Mouse (Mus musculus): ENCODE results near the gene Ncoa1. TPM values are rescaled to one million over a fixed set of nuclear protein-coding genes. Genes with fewer than 3 reads are reported as not detected.
"Not testable (repeated sequence)": the region's sequence is repeated elsewhere in the genome, so short reads cannot be mapped to it uniquely, and the experiment has no call there.

Ncoa1 gene
- polyA plus RNA-seq, 1 experiment from 2014 or later = 5.6 TPM

DNA sequence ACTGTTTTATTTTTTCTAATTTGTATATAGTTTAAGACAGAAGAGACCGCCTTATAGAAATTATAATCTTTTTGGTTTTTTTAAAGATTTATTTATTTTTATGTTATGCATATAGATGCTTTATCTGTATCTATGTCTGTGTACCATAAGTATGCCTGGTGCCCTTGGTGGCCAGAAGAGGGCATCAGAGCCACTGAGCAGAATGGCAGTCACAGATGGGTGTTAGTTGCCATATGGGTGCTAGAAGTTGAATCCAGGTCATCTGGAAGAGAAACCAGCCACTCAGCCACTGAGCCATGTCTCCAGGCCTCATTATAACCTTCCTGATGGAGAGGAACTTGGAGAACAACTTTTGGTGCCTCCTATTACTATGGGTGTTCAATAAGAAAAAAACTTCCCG, 16.0 kb downstream of the Ncoa1 start:
- Histone ChIP-seq H3K9me3 (replicated peaks; ENCODE audit: control insufficient read depth, low read length) (no peaks in the 10 kb centered on the region), H3K4me1 (ENCODE audit: control insufficient read depth, insufficient read depth, low read length) (no peaks in the 10 kb centered on the region), H3K27me3 (ENCODE audit: control insufficient read depth, insufficient read depth, low read length) (no peaks in the 10 kb centered on the region), H3K36me3 (ENCODE audit: control insufficient read depth, insufficient read depth, low read length) (no peaks in the 10 kb centered on the region), H3K4me3 (replicated peaks; ENCODE audit: low read length) (no peak overlapping the region), H3K4me2 (ENCODE audit: low read depth, low read length) (no peak overlapping the region), H3K27ac (ENCODE audit: low read length) (no peak overlapping the region), H3K9ac (ENCODE audit: low read length) (no peak overlapping the region)
- 98% methylated on average over 2 of the region's 2 CpGs for WGBS
- ATAC-seq (ENCODE audit: insufficient read depth, low FRiP score) = no peak

DNA sequence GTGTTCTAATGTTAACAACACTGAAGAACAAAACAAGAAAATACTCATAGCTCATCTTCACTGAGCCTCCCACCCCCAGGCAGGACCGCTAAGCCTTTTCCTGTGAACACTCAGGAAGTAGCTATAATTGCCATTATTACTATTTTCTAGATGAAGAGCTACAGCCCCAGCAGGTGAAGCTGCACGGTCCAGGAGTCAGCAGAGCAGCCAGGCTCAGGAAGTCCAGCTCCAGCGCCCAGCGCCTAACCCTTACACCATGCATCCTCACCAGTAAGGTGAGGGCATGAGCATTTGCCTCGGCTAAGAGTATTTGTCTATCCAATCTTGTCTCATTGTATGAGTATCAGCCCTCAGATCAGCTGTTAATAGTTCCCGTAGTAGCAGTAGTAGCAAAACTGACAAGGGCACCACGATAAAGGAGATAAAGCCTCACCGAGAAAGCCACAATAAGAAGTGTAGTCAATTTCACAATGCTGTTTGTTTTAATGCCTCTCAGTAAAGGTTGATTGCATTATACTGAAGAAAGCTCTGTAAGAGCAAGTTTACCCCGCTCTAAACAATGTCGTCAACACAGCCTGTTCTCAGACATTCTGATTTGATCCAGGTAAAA, 21.9 kb downstream of the Ncoa1 start:
- Histone ChIP-seq H3K27ac (ENCODE audit: low read length) (no peak overlapping the region), H3K4me1 (ENCODE audit: control insufficient read depth, insufficient read depth, low read length) (no peaks in the 10 kb centered on the region), H3K4me2 (ENCODE audit: low read depth, low read length) (no peak overlapping the region), H3K4me3 (replicated peaks; ENCODE audit: low read length) (no peak overlapping the region), H3K9me3 (replicated peaks; ENCODE audit: control insufficient read depth, low read length) (no peaks in the 10 kb centered on the region), H3K27me3 (ENCODE audit: control insufficient read depth, insufficient read depth, low read length) (no peaks in the 10 kb centered on the region), H3K9ac (ENCODE audit: low read length) (no peak overlapping the region), H3K36me3 (ENCODE audit: control insufficient read depth, insufficient read depth, low read length) (no peaks in the 10 kb centered on the region)
- 68% methylated on average over 10 of the region's 10 CpGs for WGBS
- ATAC-seq (ENCODE audit: insufficient read depth, low FRiP score) = no peak

DNA sequence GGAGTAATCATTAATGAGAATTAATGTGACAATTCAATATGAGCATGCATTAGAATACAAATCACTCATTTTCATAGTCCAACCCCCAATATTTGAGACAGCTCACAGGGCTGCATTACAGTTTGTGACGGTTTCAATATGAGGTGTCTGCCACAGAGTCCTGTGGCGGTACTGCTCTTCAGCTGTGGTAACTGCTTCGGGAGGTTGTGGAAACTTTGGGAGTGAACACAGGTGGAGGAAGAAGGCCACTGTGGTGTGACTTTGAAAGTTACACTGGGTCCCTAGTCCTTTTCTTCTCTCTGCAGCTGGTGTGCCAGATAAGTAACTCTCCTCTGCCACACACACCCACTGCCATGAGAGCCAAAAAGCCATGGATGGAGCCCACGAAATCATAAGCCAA, 22.7 kb downstream of the Ncoa1 start:
- ATAC-seq (ENCODE audit: insufficient read depth, low FRiP score) = no peak
- H3K36me3 ChIP-seq (ENCODE audit: control insufficient read depth, insufficient read depth, low read length) = no peaks in the 10 kb centered on the region
- H3K9me3 ChIP-seq (replicated peaks; ENCODE audit: control insufficient read depth, low read length) = no peaks in the 10 kb centered on the region
- H3K27ac ChIP-seq (ENCODE audit: low read length) = no peak overlapping the region
- H3K9ac ChIP-seq (ENCODE audit: low read length) = no peak overlapping the region
- no peak overlapping the region for H3K4me2 ChIP-seq (ENCODE audit: low read depth, low read length)
- 75% methylated on average over 4 of the region's 4 CpGs for WGBS
- no peaks in the 10 kb centered on the region for H3K4me1 ChIP-seq (ENCODE audit: control insufficient read depth, insufficient read depth, low read length)
- no peaks in the 10 kb centered on the region for H3K27me3 ChIP-seq (ENCODE audit: control insufficient read depth, insufficient read depth, low read length)
- no peak overlapping the region for H3K4me3 ChIP-seq (replicated peaks; ENCODE audit: low read length)

DNA sequence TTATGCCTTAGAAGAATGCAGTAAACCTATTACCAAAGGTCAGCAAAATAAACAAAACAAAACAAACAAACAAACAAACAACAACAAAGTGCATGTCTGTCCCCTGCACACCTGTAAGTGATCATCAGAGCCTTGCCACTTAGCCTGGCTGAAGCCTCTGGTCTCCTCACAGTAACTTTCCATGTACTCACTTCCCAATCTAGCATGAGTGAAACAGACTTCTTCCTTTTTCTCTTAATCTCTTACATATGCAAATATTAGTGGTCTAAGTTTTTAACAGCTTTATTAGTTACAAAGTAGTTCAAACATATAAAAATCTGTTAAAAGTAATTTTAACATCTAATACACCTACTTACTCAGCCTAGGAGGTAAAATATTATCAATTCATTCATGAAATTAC, 24.7 kb downstream of the Ncoa1 start:
- Histone ChIP-seq H3K9me3 (replicated peaks; ENCODE audit: control insufficient read depth, low read length) (no peaks in the 10 kb centered on the region), H3K4me3 (replicated peaks; ENCODE audit: low read length) (no peak overlapping the region), H3K4me1 (ENCODE audit: control insufficient read depth, insufficient read depth, low read length) (no peaks in the 10 kb centered on the region), H3K27me3 (ENCODE audit: control insufficient read depth, insufficient read depth, low read length) (no peaks in the 10 kb centered on the region), H3K9ac (ENCODE audit: low read length) (no peak overlapping the region), H3K27ac (ENCODE audit: low read length) (no peak overlapping the region), H3K4me2 (ENCODE audit: low read depth, low read length) (no peak overlapping the region), H3K36me3 (ENCODE audit: control insufficient read depth, insufficient read depth, low read length) (no peaks in the 10 kb centered on the region)
- no peak for ATAC-seq (ENCODE audit: insufficient read depth, low FRiP score)

DNA sequence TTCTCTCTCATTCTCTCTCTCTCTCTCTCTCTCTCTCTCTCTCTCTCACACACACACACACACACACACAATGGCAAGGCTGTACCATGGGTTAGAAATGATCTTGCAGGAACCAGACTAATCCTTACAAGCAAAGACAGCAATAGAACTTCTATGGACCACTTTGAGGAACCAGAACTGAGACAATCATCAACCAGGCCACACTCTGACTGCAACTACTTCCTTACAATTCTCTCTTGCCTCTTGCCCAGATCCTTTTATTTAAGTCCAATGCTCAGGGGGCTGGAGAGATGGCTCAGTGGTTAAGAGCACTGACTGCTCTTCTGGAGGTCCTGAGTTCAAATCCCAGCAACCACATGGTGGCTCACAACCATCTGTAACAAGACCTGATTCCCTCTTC, 26.5 kb downstream of the Ncoa1 start:
- not testable (repeated sequence) for H3K27me3 ChIP-seq (ENCODE audit: control insufficient read depth, insufficient read depth, low read length); H3K27ac ChIP-seq (ENCODE audit: low read length); H3K9ac ChIP-seq (ENCODE audit: low read length); H3K4me1 ChIP-seq (ENCODE audit: control insufficient read depth, insufficient read depth, low read length); H3K36me3 ChIP-seq (ENCODE audit: control insufficient read depth, insufficient read depth, low read length); H3K4me2 ChIP-seq (ENCODE audit: low read depth, low read length); ATAC-seq (ENCODE audit: insufficient read depth, low FRiP score); H3K4me3 ChIP-seq (replicated peaks; ENCODE audit: low read length); H3K9me3 ChIP-seq (replicated peaks; ENCODE audit: control insufficient read depth, low read length)

DNA sequence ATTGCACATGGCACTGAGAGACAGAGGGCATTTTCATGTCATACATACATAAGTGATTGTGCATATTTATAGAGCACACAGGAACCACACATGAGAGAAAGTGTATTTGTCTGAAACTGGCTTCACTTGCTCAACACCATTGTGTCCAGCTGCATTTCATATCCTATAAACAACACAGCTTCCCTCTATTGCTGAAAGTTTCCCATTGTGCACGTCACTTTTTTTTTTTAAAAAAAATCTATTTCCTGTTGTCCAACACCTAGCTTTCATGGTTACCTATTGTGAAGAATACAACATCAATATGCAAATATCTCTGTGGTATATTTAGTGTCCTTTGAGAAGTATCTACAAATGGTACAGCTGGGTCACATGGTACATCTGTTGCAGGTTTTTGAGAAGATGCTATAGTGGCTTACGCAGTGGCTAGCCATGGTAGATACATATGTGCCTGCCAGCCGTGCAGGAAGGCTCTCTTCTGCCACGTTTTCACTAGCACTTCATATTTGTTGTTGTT, 28.8 kb downstream of the Ncoa1 start:
- H3K4me2 ChIP-seq (ENCODE audit: low read depth, low read length) = no peak overlapping the region
- H3K4me1 ChIP-seq (ENCODE audit: control insufficient read depth, insufficient read depth, low read length) = no peaks in the 10 kb centered on the region
- no peaks in the 10 kb centered on the region for H3K27me3 ChIP-seq (ENCODE audit: control insufficient read depth, insufficient read depth, low read length)
- no peaks in the 10 kb centered on the region for H3K36me3 ChIP-seq (ENCODE audit: control insufficient read depth, insufficient read depth, low read length)
- H3K4me3 ChIP-seq (replicated peaks; ENCODE audit: low read length) = no peak overlapping the region
- no peak for ATAC-seq (ENCODE audit: insufficient read depth, low FRiP score)
- no peak overlapping the region for H3K27ac ChIP-seq (ENCODE audit: low read length)
- no peak overlapping the region for H3K9ac ChIP-seq (ENCODE audit: low read length)
- 81% methylated on average over 4 of the region's 4 CpGs for WGBS
- no peaks in the 10 kb centered on the region for H3K9me3 ChIP-seq (replicated peaks; ENCODE audit: control insufficient read depth, low read length)

DNA sequence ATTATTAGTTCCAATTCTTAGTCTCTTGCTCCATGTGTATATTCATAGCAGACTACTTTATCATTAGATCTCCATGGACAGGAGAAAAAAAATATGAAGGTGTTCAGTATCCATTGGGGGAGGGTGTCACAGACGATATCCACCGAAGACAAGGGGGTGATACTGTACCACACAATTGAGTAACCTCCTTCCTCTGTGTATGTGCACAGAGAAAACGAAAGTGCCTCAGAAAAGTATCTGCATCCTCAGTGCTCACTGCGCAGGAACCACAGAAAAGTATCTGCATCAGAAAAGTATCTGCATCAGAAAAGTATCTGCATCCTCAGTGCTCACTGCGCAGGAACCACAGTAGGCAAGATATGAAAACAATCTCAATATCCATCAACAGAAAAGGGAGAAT, 32.0 kb downstream of the Ncoa1 start:
- H3K36me3 ChIP-seq (ENCODE audit: control insufficient read depth, insufficient read depth, low read length) = no peaks in the 10 kb centered on the region
- H3K4me2 ChIP-seq (ENCODE audit: low read depth, low read length) = no peak overlapping the region
- no peak overlapping the region for H3K4me3 ChIP-seq (replicated peaks; ENCODE audit: low read length)
- H3K9me3 ChIP-seq (replicated peaks; ENCODE audit: control insufficient read depth, low read length) = no peaks in the 10 kb centered on the region
- WGBS = 83% methylated on average over 5 of the region's 5 CpGs
- H3K9ac ChIP-seq (ENCODE audit: low read length) = no peak overlapping the region
- no peak for ATAC-seq (ENCODE audit: insufficient read depth, low FRiP score)
- H3K4me1 ChIP-seq (ENCODE audit: control insufficient read depth, insufficient read depth, low read length) = no peaks in the 10 kb centered on the region
- no peak overlapping the region for H3K27ac ChIP-seq (ENCODE audit: low read length)
- H3K27me3 ChIP-seq (ENCODE audit: control insufficient read depth, insufficient read depth, low read length) = no peaks in the 10 kb centered on the region

DNA sequence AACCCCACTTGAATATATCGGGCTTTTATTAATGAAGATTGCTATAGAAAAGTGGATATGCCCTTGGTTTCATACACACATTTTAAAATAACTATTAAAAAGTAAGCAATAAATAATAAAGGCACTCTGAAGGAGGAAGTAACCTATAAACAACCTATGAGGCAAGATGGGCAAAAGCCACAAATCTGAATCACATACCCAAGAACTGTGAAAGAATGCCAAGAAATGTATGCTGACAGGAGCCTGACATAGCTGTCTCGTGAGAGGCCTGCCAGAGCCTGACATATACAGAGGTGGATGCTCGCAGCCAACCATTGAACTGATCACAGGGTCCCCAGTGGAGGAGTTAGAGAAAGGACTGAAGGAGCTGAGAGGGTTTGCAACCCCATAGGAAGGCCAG, 35.5 kb downstream of the Ncoa1 start:
- H3K36me3 ChIP-seq (ENCODE audit: control insufficient read depth, insufficient read depth, low read length) = no peaks in the 10 kb centered on the region
- H3K9ac ChIP-seq (ENCODE audit: low read length) = no peak overlapping the region
- no peak overlapping the region for H3K4me2 ChIP-seq (ENCODE audit: low read depth, low read length)
- H3K9me3 ChIP-seq (replicated peaks; ENCODE audit: control insufficient read depth, low read length) = no peaks in the 10 kb centered on the region
- no peak overlapping the region for H3K4me3 ChIP-seq (replicated peaks; ENCODE audit: low read length)
- no peak for ATAC-seq (ENCODE audit: insufficient read depth, low FRiP score)
- 83% methylated on average over 3 of the region's 3 CpGs for WGBS
- no peak overlapping the region for H3K27ac ChIP-seq (ENCODE audit: low read length)
- H3K4me1 ChIP-seq (ENCODE audit: control insufficient read depth, insufficient read depth, low read length) = no peaks in the 10 kb centered on the region
- no peaks in the 10 kb centered on the region for H3K27me3 ChIP-seq (ENCODE audit: control insufficient read depth, insufficient read depth, low read length)

DNA sequence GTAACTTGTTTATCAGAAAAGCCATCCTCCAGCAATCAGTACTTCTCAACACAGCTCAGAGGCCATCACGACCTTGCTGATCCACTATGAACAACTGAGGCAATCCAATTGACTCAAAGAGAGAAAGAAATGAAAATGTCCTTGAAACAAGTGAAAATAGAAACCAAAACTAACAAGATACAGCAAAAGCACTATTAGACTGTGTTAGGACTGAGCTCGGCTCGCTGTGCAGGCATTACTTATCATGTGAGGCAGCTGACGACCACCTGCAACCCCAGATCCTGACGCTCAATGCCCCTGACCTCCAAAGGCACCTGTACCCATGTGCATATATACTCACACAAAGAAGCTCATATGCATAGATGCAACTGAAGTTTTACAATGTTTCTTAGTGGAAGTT, 40.8 kb downstream of the Ncoa1 start:
- no peak for ATAC-seq (ENCODE audit: insufficient read depth, low FRiP score)
- no peaks in the 10 kb centered on the region for H3K9me3 ChIP-seq (replicated peaks; ENCODE audit: control insufficient read depth, low read length)
- 74% methylated on average over 5 of the region's 5 CpGs for WGBS
- H3K4me2 ChIP-seq (ENCODE audit: low read depth, low read length) = no peak overlapping the region
- no peaks in the 10 kb centered on the region for H3K4me1 ChIP-seq (ENCODE audit: control insufficient read depth, insufficient read depth, low read length)
- no peak overlapping the region for H3K9ac ChIP-seq (ENCODE audit: low read length)
- no peaks in the 10 kb centered on the region for H3K36me3 ChIP-seq (ENCODE audit: control insufficient read depth, insufficient read depth, low read length)
- no peak overlapping the region for H3K4me3 ChIP-seq (replicated peaks; ENCODE audit: low read length)
- no peaks in the 10 kb centered on the region for H3K27me3 ChIP-seq (ENCODE audit: control insufficient read depth, insufficient read depth, low read length)
- no peak overlapping the region for H3K27ac ChIP-seq (ENCODE audit: low read length)

DNA sequence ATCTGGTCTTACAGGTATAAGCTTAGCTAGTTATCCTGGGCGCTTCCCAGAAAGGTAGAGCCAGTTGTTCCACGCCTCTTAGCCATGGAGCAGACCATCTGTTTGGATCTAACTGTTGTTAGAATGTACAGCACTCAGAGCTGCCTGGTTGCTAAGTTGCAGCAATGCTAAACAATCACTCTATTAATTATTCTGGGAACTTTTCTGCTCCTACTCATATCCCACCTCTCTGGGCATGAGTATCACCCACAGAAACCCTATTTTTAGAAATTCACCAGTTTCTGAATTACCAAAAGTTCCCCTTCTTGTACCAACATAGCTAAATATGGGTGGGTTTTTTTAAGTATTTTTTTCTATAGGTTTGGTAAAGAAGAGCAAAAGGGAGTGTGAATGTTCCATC, 43.4 kb downstream of the Ncoa1 start:
- WGBS = 71% methylated on average over 2 of the region's 2 CpGs
- ATAC-seq (ENCODE audit: insufficient read depth, low FRiP score) = no peak
- H3K4me1 ChIP-seq (ENCODE audit: control insufficient read depth, insufficient read depth, low read length) = no peaks in the 10 kb centered on the region

More for the DNA sequence above, 43.4 kb downstream of the Ncoa1 start:
- Histone ChIP-seq H3K27me3 (ENCODE audit: control insufficient read depth, insufficient read depth, low read length) (no peaks in the 10 kb centered on the region), H3K9me3 (replicated peaks; ENCODE audit: control insufficient read depth, low read length) (no peaks in the 10 kb centered on the region), H3K27ac (ENCODE audit: low read length) (no peak overlapping the region), H3K9ac (ENCODE audit: low read length) (no peak overlapping the region), H3K4me3 (replicated peaks; ENCODE audit: low read length) (no peak overlapping the region), H3K36me3 (ENCODE audit: control insufficient read depth, insufficient read depth, low read length) (no peaks in the 10 kb centered on the region), H3K4me2 (ENCODE audit: low read depth, low read length) (no peak overlapping the region)
